Mouse (Mus musculus) hindbrain, postnatal 0 days (tissue): Measurements from ENCODE around the gene Igf2bp3. TPM values are rescaled to one million over a fixed set of nuclear protein-coding genes. Genes with fewer than 3 reads are reported as not detected.

Experiments
- ATAC-seq: fragments of 200-750 bp; cut with Nextera tagmentation; 2 replicates; pipeline ENCODE4 v1.8.0; 2017; ENCODE audit warnings: mild to moderate bottlenecking, moderate TSS enrichment, moderate library complexity
- DNase-seq: peaks from one replicate; pipeline ENCODE4 v3.0.0-alpha.2; 2015; ENCODE audit warnings: low spot score
- H3K27ac ChIP-seq: fragments of 300-500 bp; sonication (generic); 2 replicates; pipeline ENCODE4 v1.5.1; 2014; ENCODE audit warnings: mild to moderate bottlenecking
- H3K27me3 ChIP-seq: fragments of 300-500 bp; sonication (generic); 2 replicates; pipeline ENCODE4 v1.6.1; 2014; ENCODE audit warnings: low read length, mixed read lengths; ENCODE audit not compliant: insufficient read depth
- H3K36me3 ChIP-seq: fragments of 300-500 bp; sonication (generic); 2 replicates; pipeline ENCODE4 v1.6.1; 2014; ENCODE audit warnings: low read length, mixed read lengths; ENCODE audit not compliant: insufficient read depth
- H3K4me1 ChIP-seq: fragments of 300-500 bp; sonication (generic); 2 replicates; pipeline ENCODE4 v1.6.1; 2014; ENCODE audit warnings: antibody characterized with exemption, low read length, mixed read lengths; ENCODE audit not compliant: insufficient read depth
- H3K4me2 ChIP-seq: fragments of 300-500 bp; sonication (generic); 2 replicates; pipeline ENCODE4 v1.6.1; 2014; ENCODE audit warnings: low read depth, mild to moderate bottlenecking, low read length, moderate library complexity, mixed read lengths
- H3K4me3 ChIP-seq: fragments of 300-500 bp; sonication (generic); 2 replicates; pipeline ENCODE4 v1.5.1; 2014; ENCODE audit warnings: low read length
- H3K9ac ChIP-seq: fragments of 300-500 bp; sonication (generic); replicated peaks from 2 replicates; pipeline ENCODE4 v1.6.1; 2014; ENCODE audit warnings: mild to moderate bottlenecking, low read length, moderate library complexity, mixed read lengths
- H3K9me3 ChIP-seq: fragments of 300-500 bp; sonication (generic); 2 replicates; pipeline ENCODE4 v1.6.1; 2016; ENCODE audit warnings: low read length, mixed read lengths
- CTCF ChIP-seq: IDR thresholded peaks from 2 replicates; pipeline ENCODE4 v1.5.1; 2016; ENCODE audit warnings: antibody characterized with exemption, control low read depth, low read depth
- WGBS: fragments of 180-500 bp; shearing (Covaris S2); extraction: QIAGEN DNeasy Blood & Tissue Kit; methylation state at CpG from one replicate; pipeline ENCODE4 v1.1.7; 2014; 5-methylcytosine and 5-hydroxymethylcytosine counted together
- polyA plus RNA-seq: library from polyadenylated mRNA; unstranded; fragments of >200 nt; fragmentation: Nextera tagmentation; extraction: Ambion mirVana; gene quantifications from 2 replicates; pipeline ENCODE4 v1.2.1, GENCODE M21; 2015
- total RNA-seq: library from RNA; depleted of rRNA; stranded (reverse); fragments of >200 nt; gene quantifications from 2 replicates; pipeline ENCODE4 v1.2.3, GENCODE M21; 2014; rRNA removed

Gene Igf2bp3
- total and polyA plus RNA-seq, 2 experiments from 2014 or later: 8.9 to 16.6 TPM

- Histone ChIP-seq H3K9ac (no peak within 1 kb of the TSS), H3K27me3 (no peaks in the 10 kb centered on the region), H3K4me2 (peak within 1 kb of the TSS; percentile 29), H3K4me3 (no peak within 1 kb of the TSS), H3K9me3 (no peaks in the 10 kb centered on the region), H3K27ac (no peak within 1 kb of the TSS), H3K36me3 (no peaks in the 10 kb centered on the region), H3K4me1 (no peaks in the 10 kb centered on the region)
- no peak for DNase-seq
- ATAC-seq: no peak
- 46% methylated on average over 28 of the region's 28 CpGs for WGBS
- no peak for TF ChIP-seq CTCF
Observed at GRCm38 (mm10) chr6:49036275-49037267, 178.2 kb downstream of the Igf2bp3 start, which contains the start of gene Gpnmb. Gene Gpnmb, plus strand, starts transcription at chr6:49036546.

Other genes with a start within 250 kb of the Igf2bp3 start
- not detected in 2 replicates for gene Doxl2, start 240.0 kb downstream of the Igf2bp3 start, total RNA-seq
- not detected in 2 replicates for gene Doxl2, start 240.0 kb downstream of the Igf2bp3 start, polyA plus RNA-seq
- gene Svs1, start 228.1 kb downstream of the Igf2bp3 start, total RNA-seq: not detected in 2 replicates
- gene Svs1, start 228.1 kb downstream of the Igf2bp3 start, polyA plus RNA-seq: not detected in 2 replicates
- gene Gpnmb, start 178.4 kb downstream of the Igf2bp3 start, total RNA-seq: 0.29 and 0.89 TPM in 2 replicates
- 0.44 and 0.45 TPM in 2 replicates for gene Gpnmb, start 178.4 kb downstream of the Igf2bp3 start, polyA plus RNA-seq
- 19.9 and 53.1 TPM in 2 replicates for gene Malsu1, start 141.2 kb downstream of the Igf2bp3 start, total RNA-seq
- 97.4 and 99.8 TPM in 2 replicates for gene Malsu1, start 141.2 kb downstream of the Igf2bp3 start, polyA plus RNA-seq
- gene Tra2a, start 49.1 kb upstream of the Igf2bp3 start, total RNA-seq: 54.3 and 60.9 TPM in 2 replicates
- 43.0 and 44.6 TPM in 2 replicates for gene Tra2a, start 49.1 kb upstream of the Igf2bp3 start, polyA plus RNA-seq
- 7.0 and 8.6 TPM in 2 replicates for gene Ccdc126, start 104.3 kb upstream of the Igf2bp3 start, total RNA-seq
- 7.1 and 8.4 TPM in 2 replicates for gene Ccdc126, start 104.3 kb upstream of the Igf2bp3 start, polyA plus RNA-seq
- 1.5 and 2.0 TPM in 2 replicates for gene Fam221a, start 152.8 kb upstream of the Igf2bp3 start, total RNA-seq
- gene Fam221a, start 152.8 kb upstream of the Igf2bp3 start, polyA plus RNA-seq: 5.1 and 5.2 TPM in 2 replicates
- 0.72 and 0.94 TPM in 2 replicates for gene Stk31, start 180.6 kb upstream of the Igf2bp3 start, total RNA-seq
- 0.13 TPM in 1 of 2 replicates, not detected in the other for gene Stk31, start 180.6 kb upstream of the Igf2bp3 start, polyA plus RNA-seq